Mouse (Mus musculus) urinary bladder, postnatal 10 days (tissue): ENCODE data around the gene Lypd8.

Source experiments
- DNase-seq: peaks from one replicate; pipeline ENCODE4 v3.0.0; 2022; ENCODE audit warnings: low spot score

Gene Lypd8

DNA sequence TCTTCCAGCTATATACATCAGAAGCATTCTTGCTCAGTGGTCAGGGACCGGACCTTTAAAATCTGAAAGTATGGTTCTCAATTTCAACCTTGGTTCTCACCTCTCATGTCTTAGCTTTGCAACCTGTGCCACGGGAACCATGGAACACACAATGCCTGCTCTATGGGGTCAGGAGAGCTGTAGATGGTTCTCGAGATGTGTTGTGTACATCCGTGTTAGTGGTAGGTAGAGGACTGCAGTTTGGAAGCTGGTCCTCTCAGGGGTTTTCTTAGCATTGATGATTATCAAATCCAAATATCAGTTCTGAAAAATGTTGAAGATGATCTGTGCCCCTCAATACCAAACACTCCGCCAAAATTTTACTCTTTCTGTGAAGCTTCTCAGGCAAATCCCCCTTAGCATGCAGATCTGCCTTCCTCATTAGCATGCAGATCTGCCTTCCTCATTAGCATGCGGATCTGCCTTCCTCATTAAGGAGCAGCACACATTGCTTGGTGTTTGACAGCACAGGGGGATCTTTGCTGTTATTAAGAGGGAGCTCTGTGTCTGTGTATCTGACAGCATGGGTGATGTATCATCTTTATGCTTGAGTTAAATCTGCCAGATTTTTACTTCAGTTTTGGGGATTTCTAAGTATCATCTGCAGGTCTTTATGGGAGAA is 21.3 kb downstream of the Lypd8 start:
- no peak for DNase-seq

DNA sequence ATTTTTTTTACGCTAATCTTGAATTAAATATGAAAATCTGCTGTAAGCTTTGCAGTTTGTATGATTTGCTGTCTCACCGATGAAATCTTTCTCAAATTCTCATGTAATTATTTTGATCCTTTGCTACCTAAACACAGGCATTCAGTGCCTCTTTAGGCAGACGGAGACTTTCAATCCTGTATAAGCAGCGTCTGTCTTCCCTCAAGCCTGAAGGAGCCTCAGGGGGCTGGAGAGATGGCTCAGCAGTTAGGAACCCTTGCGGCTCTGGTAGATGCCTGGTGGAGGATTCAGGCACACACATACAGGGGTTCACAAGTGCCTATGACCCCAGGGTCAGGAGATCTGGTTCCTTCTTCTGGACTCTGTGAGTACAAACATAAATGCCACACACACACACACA is 21.8 kb downstream of the Lypd8 start:
- no peak for DNase-seq

DNA sequence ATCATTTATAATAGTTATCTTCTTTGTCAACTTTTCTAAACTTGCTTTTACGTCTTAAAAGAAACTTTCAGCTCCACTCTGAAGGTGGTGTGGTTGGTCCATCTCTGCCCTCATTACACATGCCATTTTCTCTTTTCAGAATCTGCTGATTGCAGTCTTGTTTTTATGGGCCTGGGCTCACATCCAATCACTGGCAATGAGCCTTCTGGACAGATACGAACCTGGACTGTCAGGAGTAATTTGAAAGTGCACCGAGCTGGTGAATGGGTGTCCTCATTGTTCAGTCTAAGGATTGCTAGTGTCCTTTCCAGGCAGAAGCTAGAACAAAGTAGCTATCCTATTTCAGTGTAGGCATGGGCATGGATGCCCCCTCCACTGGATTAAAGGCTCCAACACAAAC is 29.2 kb downstream of the Lypd8 start:
- no peak for DNase-seq

DNA sequence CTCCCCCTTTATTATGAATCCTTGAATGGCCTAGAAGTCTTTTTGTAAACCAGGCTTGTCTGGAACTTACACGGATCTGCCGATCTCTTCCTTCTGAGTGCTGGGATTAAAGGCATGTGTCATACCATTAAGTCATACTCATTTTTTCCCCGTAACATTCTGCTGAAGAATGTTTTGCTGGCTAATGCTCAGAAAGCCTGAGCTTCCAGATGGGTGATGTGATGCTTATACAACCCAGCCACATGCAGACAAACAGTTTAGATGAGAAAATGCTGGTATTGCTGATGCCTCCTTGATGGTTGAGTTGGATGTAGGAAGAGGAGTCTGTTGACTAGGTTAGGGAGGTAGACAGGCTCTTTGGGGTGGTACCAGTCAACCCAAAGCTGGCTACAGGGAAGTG is 39.5 kb downstream of the Lypd8 start:
- no peak for DNase-seq

DNA sequence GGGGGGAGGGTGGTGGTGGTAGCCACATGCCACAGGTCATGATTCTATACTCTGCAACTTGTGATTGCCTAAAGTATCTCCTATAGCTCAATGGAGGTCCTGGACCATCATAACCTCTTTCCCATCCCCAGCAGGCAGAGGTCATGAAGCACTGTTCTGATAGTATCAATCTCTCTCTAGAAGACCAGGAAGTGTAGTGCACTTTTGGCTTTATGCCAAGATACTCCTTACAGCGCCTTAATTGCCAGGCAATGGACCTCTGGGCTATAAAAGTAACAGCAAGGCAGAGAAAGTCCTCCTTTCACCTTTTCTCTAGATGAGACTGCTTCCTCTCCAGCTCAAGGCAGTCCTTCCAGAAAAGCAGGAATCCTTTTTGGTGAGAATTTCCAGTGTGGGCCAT is 42.0 kb downstream of the Lypd8 start, which contains the start of gene 1810065E05Rik:
Gene 1810065E05Rik, plus strand, starts transcription at position 297 of the 400 bp plus-strand sequence.
- no peak for DNase-seq

DNA sequence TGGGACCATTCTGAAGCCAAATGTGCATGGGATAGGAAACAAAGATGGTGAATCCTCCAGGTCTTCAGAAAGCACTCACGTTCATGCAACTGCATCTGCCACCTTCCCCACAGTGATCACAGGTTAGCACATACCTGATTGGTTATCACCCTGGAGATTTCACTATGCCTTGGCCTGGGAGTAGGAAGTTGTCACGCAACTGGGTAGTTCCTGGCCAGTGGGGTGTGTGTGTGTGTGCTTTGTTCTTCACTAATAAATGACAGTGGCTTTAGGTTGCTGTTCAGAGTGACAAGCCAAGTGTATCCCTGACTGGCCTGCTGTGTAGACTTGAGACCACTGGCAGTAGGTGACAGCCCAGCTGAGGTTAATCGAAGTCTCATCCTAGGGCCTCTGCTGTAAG is 53.4 kb downstream of the Lypd8 start, which contains the start of gene Gm12253:
Gene Gm12253, plus strand, starts transcription at position 301 of the 400 bp plus-strand sequence.
- no peak for DNase-seq

DNA sequence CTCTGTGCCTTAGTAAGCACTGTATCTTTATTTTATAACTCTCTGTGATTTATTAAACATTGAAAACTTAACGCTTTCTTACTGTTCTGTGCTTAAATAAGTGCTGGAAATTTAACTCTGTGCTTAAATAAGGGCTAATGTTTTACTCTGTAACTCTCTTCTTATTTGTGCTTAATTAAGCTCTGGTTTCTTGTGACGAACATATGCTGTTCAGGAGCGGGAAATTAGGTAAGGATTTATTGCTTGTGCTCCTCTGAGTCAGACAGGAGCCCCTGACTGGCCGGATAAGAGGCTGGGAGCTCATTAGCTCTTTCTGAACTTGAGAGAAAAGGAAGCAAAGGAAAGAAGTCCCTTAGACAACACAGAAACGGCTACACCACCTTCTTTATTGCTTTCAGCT is 59.0 kb downstream of the Lypd8 start:
- no peak for DNase-seq
